Mouse (Mus musculus) c-Kit-positive CD71-positive TER-119-positive erythroid progenitor cells, embryonic 14.5 days (primary cell): ENCODE measurements around the gene Plcxd1.
A peak's percentile ranks its signal among the peaks of the same experiment; 100 is the strongest.
"Not testable (repeated sequence)": the region's sequence is repeated elsewhere in the genome, so short reads cannot be mapped to it uniquely, and the experiment has no call there.

Source experiments
- DNase-seq: peaks from one replicate; pipeline ENCODE4 v3.0.0-alpha.2; 2013; ENCODE audit warnings: low spot score

The Plcxd1 gene

GRCm38 (mm10) chr5:110107581-110108304, 8.0 kb downstream of the Plcxd1 start, which contains the start of gene Gtpbp6:
TSS of gene Gtpbp6 (minus strand) at chr5:110108197.
- DNase-seq: peak; percentile 94

- DNase-seq: no peak
These were observed 8.5 kb downstream of the Plcxd1 start for GRCm38 (mm10) chr5:110108305-110108628.

- DNase-seq: peak; percentile 86
These were observed 10.2 kb downstream of the Plcxd1 start, which contains the start of gene Zfp605 for GRCm38 (mm10) chr5:110109991-110110441. TSS of gene Zfp605 (plus strand) at chr5:110110092.

GRCm38 (mm10) chr5:110122380-110122779, 22.6 kb downstream of the Plcxd1 start:
- not testable (repeated sequence) for DNase-seq

- DNase-seq: peak; percentile 98
These were observed 35.7 kb downstream of the Plcxd1 start, which contains the start of gene Chfr for GRCm38 (mm10) chr5:110135293-110136086. TSS of gene Chfr (plus strand) at chr5:110135842.

GRCm38 (mm10) chr5:110136087-110136464, 36.3 kb downstream of the Plcxd1 start:
- DNase-seq: no peak

- no peak for DNase-seq
These were observed 38.0 kb downstream of the Plcxd1 start for GRCm38 (mm10) chr5:110137816-110138215.

- no peak for DNase-seq
These were observed 39.6 kb downstream of the Plcxd1 start for GRCm38 (mm10) chr5:110139325-110139724.

GRCm38 (mm10) chr5:110140424-110140823, 40.7 kb downstream of the Plcxd1 start:
- no peak for DNase-seq

- no peak for DNase-seq
These were observed 42.5 kb downstream of the Plcxd1 start for GRCm38 (mm10) chr5:110142309-110142708.

GRCm38 (mm10) chr5:110143007-110143406, 43.2 kb downstream of the Plcxd1 start:
- no peak for DNase-seq
